Mouse (Mus musculus) liver, adult 2 months (tissue): ENCODE data around the gene Lsm12. TPM values are rescaled to one million over a fixed set of nuclear protein-coding genes. Genes with fewer than 3 reads are reported as not detected.

ENCODE experiments used
- DNase-seq: peaks from one replicate; pipeline ENCODE4 v3.0.0-alpha.2; 2011; ENCODE audit warnings: low read depth, low spot score; ENCODE audit errors: extremely low read depth
- H3K27ac ChIP-seq: fragments of 200-500 bp; replicated peaks from 2 replicates; pipeline ENCODE4 v1.5.1; 2012; ENCODE audit warnings: low read depth, mild to moderate bottlenecking, control low read depth, inconsistent platforms, low read length; ENCODE audit not compliant: insufficient read depth
- H3K27me3 ChIP-seq: fragments of 200-500 bp; 2 replicates; pipeline ENCODE4 v1.6.1; 2012; ENCODE audit warnings: mild to moderate bottlenecking, moderate library complexity, low read length, inconsistent platforms; ENCODE audit not compliant: control insufficient read depth, insufficient read depth
- H3K36me3 ChIP-seq: fragments of 200-500 bp; 2 replicates; pipeline ENCODE4 v1.6.1; 2012; ENCODE audit warnings: low read length, inconsistent platforms; ENCODE audit not compliant: control insufficient read depth, insufficient read depth
- H3K4me1 ChIP-seq: fragments of 200-500 bp; 2 replicates; pipeline ENCODE4 v1.6.1; 2011; ENCODE audit warnings: low read length; ENCODE audit not compliant: control insufficient read depth, insufficient read depth
- H3K4me3 ChIP-seq: fragments of 200-500 bp; 2 replicates; pipeline ENCODE4 v1.5.1; 2011; ENCODE audit warnings: low read depth, mild to moderate bottlenecking, control low read depth, low read length, moderate library complexity; ENCODE audit not compliant: insufficient read depth
- H3K79me2 ChIP-seq: fragments of 200-500 bp; 2 replicates; pipeline ENCODE4 v1.6.1; 2012; ENCODE audit warnings: inconsistent platforms, mild to moderate bottlenecking, low read length, moderate library complexity; ENCODE audit not compliant: control insufficient read depth, insufficient read depth
- H3K9ac ChIP-seq: fragments of 200-500 bp; 2 replicates; pipeline ENCODE4 v1.6.1; 2012; ENCODE audit warnings: low read depth, mild to moderate bottlenecking, control low read depth, inconsistent platforms, low read length
- CTCF ChIP-seq: fragments of 200-500 bp; IDR thresholded peaks from 2 replicates; pipeline ENCODE4 v1.5.1; 2011; ENCODE audit warnings: low read depth, low read length, control low read depth
- POLR2A ChIP-seq: fragments of 200-500 bp; IDR thresholded peaks from 2 replicates; pipeline ENCODE4 v1.6.1; 2011; ENCODE audit warnings: low read length, control low read depth; ENCODE audit not compliant: insufficient read depth; ENCODE audit errors: extremely low read depth
- WGBS: fragments of 180-500 bp; shearing (Covaris S2); methylation state at CpG from one replicate; pipeline ENCODE4 v1.1.7; 2018; 5-methylcytosine and 5-hydroxymethylcytosine counted together
- polyA plus RNA-seq: library from polyadenylated mRNA; depleted of rRNA; stranded (reverse); fragments of >200 nt; gene quantifications from 2 replicates; pipeline ENCODE4 v1.2.3, GENCODE M21; 2012
- total RNA-seq: library from RNA; depleted of rRNA; stranded (reverse); fragments of >200 nt; gene quantifications from 2 replicates; pipeline ENCODE4 v1.2.3, GENCODE M21; 2014

The Lsm12 gene
- total and polyA plus RNA-seq, 2 experiments: 11.4 to 24.5 TPM

DNA sequence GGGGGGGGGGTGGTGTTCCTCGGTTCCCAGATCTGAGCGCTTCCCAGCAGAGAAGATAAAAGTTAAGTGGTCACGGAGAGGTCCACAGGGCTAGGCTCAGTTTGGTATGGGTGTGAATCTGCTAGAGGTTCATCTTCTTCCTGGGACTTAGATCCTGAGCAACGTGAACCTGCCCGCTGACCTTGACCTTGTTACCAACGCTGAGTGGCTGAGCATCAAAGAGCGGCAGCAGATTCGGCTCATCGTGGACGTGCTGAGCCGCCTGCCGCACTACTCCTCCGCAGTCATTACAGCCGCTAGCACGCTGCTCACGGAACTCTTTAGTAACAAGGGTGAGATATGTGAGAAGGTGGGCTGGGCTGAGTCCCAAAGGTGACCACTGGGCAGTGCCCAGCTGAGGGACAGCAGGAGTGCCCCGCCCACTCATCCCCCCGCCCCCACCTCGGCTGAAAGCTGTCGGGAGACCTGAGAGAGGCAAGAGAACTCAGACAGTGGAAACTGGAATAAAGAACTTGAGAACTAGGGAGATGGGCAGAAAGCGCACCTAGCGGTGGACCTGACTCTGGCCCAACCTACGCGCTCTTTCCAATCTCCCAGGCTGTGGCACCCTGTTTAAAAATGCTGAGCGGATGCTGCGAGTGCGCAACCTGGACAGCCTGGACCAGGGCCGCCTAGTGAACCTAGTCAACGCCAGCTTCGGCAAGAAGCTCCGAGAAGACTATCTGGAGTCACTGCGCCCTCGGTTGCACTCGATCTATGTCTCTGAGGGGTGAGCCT is 37.7 kb downstream of the Lsm12 start:
- TF ChIP-seq POLR2A: no peak
- no peak for TF ChIP-seq CTCF
- peak overlapping the region; percentile 67 for H3K4me3 ChIP-seq
- 20% methylated on average over 34 of the region's 34 CpGs for WGBS
- peaks cover 12% of the 10 kb centered on the region; the same call in 1 of the 2 replicates for H3K79me2 ChIP-seq
- H3K27me3 ChIP-seq: no peaks in the 10 kb centered on the region
- H3K27ac ChIP-seq: peak overlapping the region; percentile 92
- H3K9ac ChIP-seq: peak overlapping the region; percentile 85
- H3K36me3 ChIP-seq: peaks cover 29% of the 10 kb centered on the region
- DNase-seq: peak; percentile 76
- peaks cover 12% of the 10 kb centered on the region for H3K4me1 ChIP-seq

DNA sequence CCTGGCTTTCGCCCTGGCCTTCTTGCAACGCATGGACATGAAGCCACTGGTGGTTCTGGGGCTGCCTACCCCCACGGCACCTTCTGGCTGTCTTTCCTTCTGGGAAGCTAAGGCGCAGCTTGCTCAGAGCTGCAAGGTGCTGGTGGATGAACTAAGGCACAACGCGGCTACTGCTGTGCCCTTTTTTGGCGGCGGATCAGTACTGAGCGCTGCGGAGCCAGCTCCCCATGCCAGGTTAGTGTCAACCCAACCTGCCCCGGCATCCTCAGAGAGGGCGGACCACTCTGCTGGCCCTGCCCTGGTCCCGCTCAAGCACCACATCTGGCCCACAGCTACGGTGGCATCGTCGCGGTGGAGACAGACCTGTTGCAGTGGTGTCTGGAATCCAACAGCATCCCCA is 38.6 kb downstream of the Lsm12 start:
- H3K27ac ChIP-seq: peak overlapping the region; percentile 92
- TF ChIP-seq CTCF (no peak), POLR2A (no peak)
- H3K27me3 ChIP-seq: no peaks in the 10 kb centered on the region
- WGBS: 2% methylated on average over 17 of the region's 17 CpGs
- H3K36me3 ChIP-seq: peaks cover 26% of the 10 kb centered on the region
- H3K79me2 ChIP-seq: peaks cover 12% of the 10 kb centered on the region; the same call in 1 of the 2 replicates
- H3K4me1 ChIP-seq: peaks cover 12% of the 10 kb centered on the region
- peak; percentile 54 for DNase-seq
- H3K4me3 ChIP-seq: peak overlapping the region; percentile 67
- H3K9ac ChIP-seq: peak overlapping the region; percentile 85

DNA sequence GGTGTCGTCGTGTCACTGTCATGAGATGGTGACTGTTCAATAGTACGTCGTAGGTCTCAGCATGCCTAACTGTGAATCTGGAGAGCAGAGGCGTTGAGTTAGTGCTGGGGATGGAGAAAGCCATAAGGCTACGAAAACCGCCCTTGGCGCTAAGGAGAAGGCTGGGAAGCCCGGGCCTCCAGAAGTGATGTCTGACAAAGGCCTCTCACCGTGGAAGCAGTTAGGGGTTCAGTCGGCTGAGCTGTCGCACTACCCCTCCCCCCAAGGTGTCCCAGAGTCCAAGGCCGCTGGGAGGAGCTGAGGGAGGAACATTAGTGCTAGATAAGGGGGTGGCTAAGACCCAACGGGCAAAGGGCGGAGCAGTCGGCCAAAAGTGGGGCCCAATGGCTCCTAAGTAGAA is 39.1 kb downstream of the Lsm12 start:
- no peaks in the 10 kb centered on the region for H3K27me3 ChIP-seq
- peak overlapping the region; percentile 94 for H3K27ac ChIP-seq
- peak; percentile 93 for DNase-seq
- H3K9ac ChIP-seq: peak overlapping the region; percentile 85
- H3K4me3 ChIP-seq: peak overlapping the region; percentile 67
- H3K36me3 ChIP-seq: peaks cover 23% of the 10 kb centered on the region
- H3K79me2 ChIP-seq: peaks cover 12% of the 10 kb centered on the region; the same call in 1 of the 2 replicates
- H3K4me1 ChIP-seq: peaks cover 12% of the 10 kb centered on the region
- 3% methylated on average over 16 of the region's 16 CpGs for WGBS
- TF ChIP-seq POLR2A (peak; percentile 51; the same call in 1 of the 2 replicates), CTCF (no peak)

DNA sequence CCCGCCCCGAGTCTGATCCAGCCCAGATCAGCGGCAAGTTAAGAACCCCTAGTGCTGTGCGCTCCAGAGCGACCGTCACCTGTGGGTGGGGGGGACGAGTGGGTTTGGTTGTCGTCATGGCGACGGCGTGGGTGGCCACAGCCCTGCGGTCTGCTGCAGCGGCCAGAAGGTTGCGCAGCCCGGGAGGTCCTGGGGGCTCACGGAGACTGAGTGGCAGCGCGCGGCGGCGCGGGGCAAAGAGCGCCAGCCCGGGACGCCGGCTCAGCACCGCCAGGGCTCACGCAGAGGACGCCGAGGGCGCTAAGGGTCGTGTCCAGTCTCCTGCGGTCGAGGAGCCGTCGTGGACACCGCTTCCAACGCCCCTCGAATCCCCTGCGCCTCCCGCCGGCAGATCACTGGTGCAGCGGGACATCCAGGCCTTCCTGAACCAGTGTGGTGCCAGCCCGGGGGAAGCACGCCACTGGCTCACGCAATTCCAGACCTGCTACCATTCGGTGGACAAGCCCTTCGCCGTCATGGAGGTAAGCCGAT is 39.6 kb downstream of the Lsm12 start, which contains the start of gene Nags:
TSS of gene Nags (plus strand) at position 43 of the 531 bp plus-strand sequence.
- WGBS: 2% methylated on average over 50 of the region's 50 CpGs
- no peak for DNase-seq
- peaks cover 12% of the 10 kb centered on the region for H3K4me1 ChIP-seq
- peak within 1 kb of the TSS; percentile 94 for H3K27ac ChIP-seq
- TF ChIP-seq POLR2A: peak; percentile 93
- no peak for TF ChIP-seq CTCF
- H3K4me3 ChIP-seq: peak within 1 kb of the TSS; percentile 67
- peaks cover 12% of the 10 kb centered on the region; the same call in 1 of the 2 replicates for H3K79me2 ChIP-seq
- H3K9ac ChIP-seq: peak within 1 kb of the TSS; percentile 85
- peaks cover 19% of the 10 kb centered on the region for H3K36me3 ChIP-seq
- no peaks in the 10 kb centered on the region for H3K27me3 ChIP-seq

DNA sequence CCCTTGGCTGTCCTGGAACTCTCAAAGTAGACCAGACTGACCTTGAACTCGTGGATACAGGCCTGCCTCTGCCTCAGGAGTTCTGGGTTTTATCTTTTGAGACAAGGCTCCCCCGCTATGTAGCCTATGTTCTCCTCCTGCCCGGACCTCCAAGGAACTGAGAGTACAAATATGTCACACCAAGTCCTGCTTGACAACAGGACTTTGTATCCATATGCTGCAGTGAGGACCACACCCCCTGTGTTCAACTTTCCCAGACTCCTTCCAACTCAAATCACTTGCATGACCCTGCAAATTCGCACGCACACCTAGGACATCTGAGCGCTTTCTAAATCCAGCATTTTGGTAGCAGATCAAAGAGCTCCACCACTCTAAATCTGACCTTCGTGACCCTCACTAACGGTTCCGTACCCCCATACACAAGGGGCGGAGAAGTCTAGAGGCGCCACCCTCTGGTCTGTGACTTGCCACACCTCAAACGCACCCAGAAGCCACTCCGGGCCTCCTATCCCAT is 40.1 kb downstream of the Lsm12 start:
- Histone ChIP-seq H3K4me1 (peaks cover 12% of the 10 kb centered on the region), H3K36me3 (peaks cover 18% of the 10 kb centered on the region), H3K9ac (peak overlapping the region; percentile 77), H3K27me3 (no peaks in the 10 kb centered on the region), H3K27ac (peak overlapping the region; percentile 94), H3K79me2 (peaks cover 12% of the 10 kb centered on the region; the same call in 1 of the 2 replicates), H3K4me3 (peak overlapping the region; percentile 67)
- WGBS: 15% methylated on average over 13 of the region's 13 CpGs
- TF ChIP-seq CTCF: no peak
- TF ChIP-seq POLR2A: no peak
- DNase-seq: peak; percentile 91

DNA sequence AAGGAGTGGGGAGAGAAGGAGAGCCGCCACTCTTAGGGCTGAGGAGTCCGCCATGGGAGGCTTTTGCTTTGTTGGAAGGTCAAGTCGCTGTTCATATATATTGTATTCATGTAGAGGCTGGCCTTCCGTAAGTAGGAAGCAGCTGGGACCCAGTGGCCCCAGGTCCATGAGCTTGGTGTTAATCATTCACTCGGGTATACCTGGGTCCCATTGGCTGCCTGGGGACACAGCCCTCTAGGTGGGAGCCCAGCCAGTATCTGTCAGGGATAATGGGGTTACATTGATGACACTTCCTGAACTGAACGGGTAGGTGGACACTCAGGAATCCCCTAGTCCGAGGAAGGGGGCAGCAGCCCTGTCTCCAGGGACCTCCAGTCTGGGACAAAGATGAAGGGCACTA is 42.7 kb downstream of the Lsm12 start:
- TF ChIP-seq POLR2A: no peak
- no peak for TF ChIP-seq CTCF
- no peak overlapping the region for H3K4me3 ChIP-seq
- peak; percentile 90 for DNase-seq
- peak overlapping the region; percentile 89 for H3K27ac ChIP-seq
- H3K9ac ChIP-seq: peak overlapping the region; percentile 37; the same call in 1 of the 2 replicates
- H3K27me3 ChIP-seq: no peaks in the 10 kb centered on the region
- WGBS: 20% methylated on average over 7 of the region's 7 CpGs
- peaks cover 12% of the 10 kb centered on the region for H3K4me1 ChIP-seq
- H3K36me3 ChIP-seq: 0 out of 2 replicates have a peak, but pooled peaks cover under 1% of the 10 kb centered on the region
- H3K79me2 ChIP-seq: peaks cover 12% of the 10 kb centered on the region; the same call in 1 of the 2 replicates
